Mouse (Mus musculus): ENCODE measurements around the gene Hsp90ab1. TPM values are rescaled to one million over a fixed set of nuclear protein-coding genes. Genes with fewer than 3 reads are reported as not detected.

Hsp90ab1 gene
- polyA plus RNA-seq, 1 experiment = 924 TPM

- Histone ChIP-seq H3K4me3 (replicated peaks; ENCODE audit: insufficient read depth, low read depth, low read length) (no peak overlapping the region), H3K4me1 (ENCODE audit: control insufficient read depth, insufficient read depth, low read length) (peaks cover 57% of the 10 kb centered on the region), H3K27ac (ENCODE audit: insufficient read depth, low read length) (peak overlapping the region; percentile 29), H3K27me3 (ENCODE audit: control insufficient read depth, insufficient read depth, low read length) (no peaks in the 10 kb centered on the region)
- DNase-seq = peak; percentile 42 to 48
- TF ChIP-seq POLR2A (IDR thresholded peaks at IDR 0.05; ENCODE audit: borderline replicate concordance, insufficient read depth, low read length) (no peak), CTCF (IDR thresholded peaks at IDR 0.05; ENCODE audit: borderline replicate concordance, insufficient read depth, low read depth, low read length) (no peak)
- WGBS = 35% methylated on average over 7 of the region's 7 CpGs
These were observed 16.2 kb upstream of the Hsp90ab1 start for GRCm38 (mm10) chr17:45589236-45589635.

- Histone ChIP-seq H3K4me3 (replicated peaks; ENCODE audit: insufficient read depth, low read depth, low read length) (no peak overlapping the region), H3K27me3 (ENCODE audit: control insufficient read depth, insufficient read depth, low read length) (no peaks in the 10 kb centered on the region), H3K4me1 (ENCODE audit: control insufficient read depth, insufficient read depth, low read length) (peaks cover 54% of the 10 kb centered on the region), H3K27ac (ENCODE audit: insufficient read depth, low read length) (no peak overlapping the region)
- 89% methylated on average over 7 of the region's 7 CpGs for WGBS
- TF ChIP-seq POLR2A (IDR thresholded peaks at IDR 0.05; ENCODE audit: borderline replicate concordance, insufficient read depth, low read length) (no peak), CTCF (IDR thresholded peaks at IDR 0.05; ENCODE audit: borderline replicate concordance, insufficient read depth, low read depth, low read length) (no peak)
- DNase-seq = peak in 1 of 2 experiments; percentile 13
These were observed 15.3 kb upstream of the Hsp90ab1 start for GRCm38 (mm10) chr17:45588370-45588769.

- Histone ChIP-seq H3K4me1 (ENCODE audit: control insufficient read depth, insufficient read depth, low read length) (peaks cover 36% of the 10 kb centered on the region), H3K27me3 (ENCODE audit: control insufficient read depth, insufficient read depth, low read length) (no peaks in the 10 kb centered on the region), H3K27ac (ENCODE audit: insufficient read depth, low read length) (no peak overlapping the region), H3K4me3 (replicated peaks; ENCODE audit: insufficient read depth, low read depth, low read length) (no peak overlapping the region)
- TF ChIP-seq CTCF (IDR thresholded peaks at IDR 0.05; ENCODE audit: borderline replicate concordance, insufficient read depth, low read depth, low read length) (peak; percentile 40; the same call in 1 of the 2 replicates), POLR2A (IDR thresholded peaks at IDR 0.05; ENCODE audit: borderline replicate concordance, insufficient read depth, low read length) (no peak)
- peak; percentile 12 to 40 for DNase-seq
- 99% methylated on average over 3 of the region's 3 CpGs for WGBS
These were observed 13.4 kb upstream of the Hsp90ab1 start for GRCm38 (mm10) chr17:45586449-45586837.

- TF ChIP-seq CTCF (IDR thresholded peaks at IDR 0.05; ENCODE audit: borderline replicate concordance, insufficient read depth, low read depth, low read length) = no peak
These were observed 12.8 kb upstream of the Hsp90ab1 start for GRCm38 (mm10) chr17:45585725-45586448.

GRCm38 (mm10) chr17:45584939-45585678, 12.0 kb upstream of the Hsp90ab1 start:
- 22% methylated on average over 14 of the region's 14 CpGs for WGBS
- Histone ChIP-seq H3K27me3 (ENCODE audit: control insufficient read depth, insufficient read depth, low read length) (no peaks in the 10 kb centered on the region), H3K27ac (ENCODE audit: insufficient read depth, low read length) (peak overlapping the region; percentile 84), H3K4me1 (ENCODE audit: control insufficient read depth, insufficient read depth, low read length) (peaks cover 38% of the 10 kb centered on the region), H3K4me3 (replicated peaks; ENCODE audit: insufficient read depth, low read depth, low read length) (no peak overlapping the region)
- TF ChIP-seq POLR2A (IDR thresholded peaks at IDR 0.05; ENCODE audit: borderline replicate concordance, insufficient read depth, low read length) (peak; percentile 19; the same call in 1 of the 2 replicates), CTCF (IDR thresholded peaks at IDR 0.05; ENCODE audit: borderline replicate concordance, insufficient read depth, low read depth, low read length) (peak; percentile 81)
- DNase-seq = peak; percentile 74 to 78

More at GRCm38 (mm10) chr17:45585725-45586448, 12.8 kb upstream of the Hsp90ab1 start:
- Histone ChIP-seq H3K27ac (ENCODE audit: insufficient read depth, low read length) (peak overlapping the region; percentile 84), H3K27me3 (ENCODE audit: control insufficient read depth, insufficient read depth, low read length) (no peaks in the 10 kb centered on the region), H3K4me1 (ENCODE audit: control insufficient read depth, insufficient read depth, low read length) (peaks cover 40% of the 10 kb centered on the region), H3K4me3 (replicated peaks; ENCODE audit: insufficient read depth, low read depth, low read length) (no peak overlapping the region)
- 71% methylated on average over 23 of the region's 23 CpGs for WGBS
- peak; percentile 4 to 18 for DNase-seq

- Histone ChIP-seq H3K27ac (ENCODE audit: insufficient read depth, low read length) (peak overlapping the region; percentile 84), H3K4me3 (replicated peaks; ENCODE audit: insufficient read depth, low read depth, low read length) (no peak overlapping the region), H3K4me1 (ENCODE audit: control insufficient read depth, insufficient read depth, low read length) (peaks cover 31% of the 10 kb centered on the region), H3K27me3 (ENCODE audit: control insufficient read depth, insufficient read depth, low read length) (no peaks in the 10 kb centered on the region)
- TF ChIP-seq POLR2A (IDR thresholded peaks at IDR 0.05; ENCODE audit: borderline replicate concordance, insufficient read depth, low read length) (no peak), CTCF (IDR thresholded peaks at IDR 0.05; ENCODE audit: borderline replicate concordance, insufficient read depth, low read depth, low read length) (no peak)
- peak; percentile 74 to 79 for DNase-seq
- WGBS = 15% methylated on average over 12 of the region's 12 CpGs
These were observed 11.2 kb upstream of the Hsp90ab1 start for GRCm38 (mm10) chr17:45584096-45584896.

GRCm38 (mm10) chr17:45582715-45583355, 9.8 kb upstream of the Hsp90ab1 start:
- WGBS = 66% methylated on average over 6 of the region's 6 CpGs
- TF ChIP-seq POLR2A (IDR thresholded peaks at IDR 0.05; ENCODE audit: borderline replicate concordance, insufficient read depth, low read length) (no peak), CTCF (IDR thresholded peaks at IDR 0.05; ENCODE audit: borderline replicate concordance, insufficient read depth, low read depth, low read length) (peak; percentile 52; the same call in 1 of the 2 replicates)
- no peak overlapping the region for H3K4me3 ChIP-seq (replicated peaks; ENCODE audit: insufficient read depth, low read depth, low read length)

More at GRCm38 (mm10) chr17:45582715-45583355, 9.8 kb upstream of the Hsp90ab1 start:
- peak in 1 of 2 experiments; percentile 30 for DNase-seq
- Histone ChIP-seq H3K27ac (ENCODE audit: insufficient read depth, low read length) (no peak overlapping the region), H3K27me3 (ENCODE audit: control insufficient read depth, insufficient read depth, low read length) (no peaks in the 10 kb centered on the region), H3K4me1 (ENCODE audit: control insufficient read depth, insufficient read depth, low read length) (peaks cover 23% of the 10 kb centered on the region)

All from cerebellum, adult 2 months (tissue).